In the genomic region with DNA sequence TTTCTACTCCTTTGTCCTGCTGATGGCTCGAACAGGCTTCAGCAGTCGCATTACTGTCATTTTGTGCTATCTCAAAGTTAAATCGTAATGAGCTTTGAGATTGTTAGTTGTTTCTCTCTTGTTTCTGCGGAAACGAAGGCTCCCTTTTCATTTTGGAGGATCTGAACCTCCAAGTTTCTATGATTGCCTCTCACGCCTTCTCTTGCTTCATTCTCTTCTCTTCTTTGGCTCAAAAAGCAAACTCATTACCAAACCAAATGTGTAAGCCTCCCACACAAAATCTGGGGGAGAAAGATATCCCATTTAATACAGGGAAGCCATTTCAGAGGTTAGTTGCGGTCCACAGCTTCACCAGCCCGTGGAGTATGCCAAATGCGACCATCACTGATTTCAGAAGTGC, we compare ENCODE assay signal across 14 mouse cellular contexts.
DNase-seq lines count a peak whose midpoint lies in the region.
"Had no signal": no experiment of that assay in that cellular context is flagged by ENCODE, and none has a peak within 500 bp of the region (broad histone marks: within the 10 kb centered on the region; RNA-seq: fewer than 3 reads in every experiment).

No protein-coding gene starts in this region.

- DNase-seq in heart, adult 11 months, result peak; percentile 66
- DNase-seq in heart, adult 18-20 months, result no peak
- DNase-seq in brain, adult 2 months (ENCODE audit: low read depth, low spot score), result peak; percentile 45
- peak; percentile 36 for DNase-seq in telencephalon, adult 2 months (ENCODE audit: low read depth, low spot score)
- DNase-seq in lung, postnatal 14 days, result no peak
- DNase-seq: adrenal gland, adult 2 months; adrenal gland, postnatal 10 days; adrenal gland, postnatal 25 days; cerebellum, adult 11-12 months; cerebellum, adult 2 months; cerebellum, adult 9-10 months; cerebellum, postnatal 10 days; cerebellum, postnatal 25 days; forebrain, postnatal 0 days had no signal

Comparison
In these comparisons a context has a peak if more than half of its experiments do, and no peak if none do; other contexts are left out.
1. DNase-seq: peak in heart, adult 11 months (single experiment), brain, adult 2 months (single experiment) and telencephalon, adult 2 months (single experiment); none in heart, adult 18-20 months (0 of 2) and lung, postnatal 14 days (single experiment).